Mouse (Mus musculus) embryonic fibroblast, embryonic 13.5 days (primary cell): ENCODE data around the gene Uba1. TPM values are rescaled to one million over a fixed set of nuclear protein-coding genes. Genes with fewer than 3 reads are reported as not detected.
A peak's percentile ranks its signal among the peaks of the same experiment; 100 is the strongest.

Experiments
- H3K27ac ChIP-seq: 2 replicates; pipeline ENCODE4 v1.5.1; 2012; ENCODE audit warnings: low read length, control low read depth, inconsistent platforms; ENCODE audit not compliant: insufficient read depth
- H3K4me1 ChIP-seq: 2 replicates; pipeline ENCODE4 v1.6.1; 2011; ENCODE audit warnings: low read length; ENCODE audit not compliant: control insufficient read depth, insufficient read depth
- H3K4me3 ChIP-seq: 2 replicates; pipeline ENCODE4 v1.5.1; 2011; ENCODE audit warnings: mild to moderate bottlenecking, control low read depth, low read length; ENCODE audit not compliant: insufficient read depth
- CTCF ChIP-seq: IDR thresholded peaks from 2 replicates; pipeline ENCODE4 v1.5.1; 2011; ENCODE audit warnings: mild to moderate bottlenecking, control low read depth, low read length, moderate library complexity, borderline replicate concordance; ENCODE audit not compliant: insufficient read depth
- POLR2A ChIP-seq: IDR thresholded peaks from 2 replicates; pipeline ENCODE4 v1.6.1; 2011; ENCODE audit warnings: low read depth, mild to moderate bottlenecking, control low read depth, low read length, moderate library complexity
- polyA plus RNA-seq: library from polyadenylated mRNA; stranded (reverse); fragments of >200 nt; gene quantifications from 2 replicates; pipeline ENCODE4 v1.2.4, GENCODE M21; 2011; ENCODE audit warnings: low read depth; ENCODE audit not compliant: missing spikeins, insufficient read length

Gene Uba1
- 312 and 384 TPM in 2 replicates for polyA plus RNA-seq

DNA sequence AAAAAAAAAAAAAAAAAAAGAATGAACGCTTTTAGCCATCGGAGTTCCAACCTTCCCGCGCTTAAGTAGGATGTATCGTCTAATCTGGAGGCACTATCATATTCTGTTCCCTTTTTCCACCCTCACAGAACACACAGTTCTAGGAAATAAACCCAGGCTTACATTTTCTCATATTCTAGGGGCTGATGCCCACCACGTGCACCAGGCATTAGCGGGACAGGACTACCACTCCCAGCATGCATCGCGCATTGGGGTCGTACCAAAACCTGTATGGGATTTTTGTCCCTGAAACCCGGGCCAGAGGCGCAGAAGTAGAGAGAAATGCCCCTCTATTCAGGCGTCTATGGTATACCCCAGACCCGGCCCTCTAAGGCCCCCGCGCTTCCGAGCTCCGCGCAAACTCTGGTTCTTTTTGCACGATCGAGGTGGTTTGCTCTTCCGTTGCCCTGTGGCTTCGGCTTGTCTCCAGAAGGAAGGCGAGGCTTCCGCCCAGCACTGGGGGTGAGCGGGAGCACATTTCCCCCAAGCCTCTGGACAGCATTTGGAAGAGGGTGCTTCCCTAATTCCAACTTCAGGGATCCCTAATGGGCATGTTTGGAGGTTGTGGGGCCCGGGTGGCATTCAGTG lies at the start of gene Uba1:
Uba1 (plus strand) TSS at position 301 of the 627 bp plus-strand sequence.
- TF ChIP-seq POLR2A (peak; percentile 87), CTCF (no peak)
- no peaks in the 10 kb centered on the region for H3K4me1 ChIP-seq
- H3K27ac ChIP-seq: peak within 1 kb of the TSS; percentile 46
- peak within 1 kb of the TSS; percentile 85 for H3K4me3 ChIP-seq

DNA sequence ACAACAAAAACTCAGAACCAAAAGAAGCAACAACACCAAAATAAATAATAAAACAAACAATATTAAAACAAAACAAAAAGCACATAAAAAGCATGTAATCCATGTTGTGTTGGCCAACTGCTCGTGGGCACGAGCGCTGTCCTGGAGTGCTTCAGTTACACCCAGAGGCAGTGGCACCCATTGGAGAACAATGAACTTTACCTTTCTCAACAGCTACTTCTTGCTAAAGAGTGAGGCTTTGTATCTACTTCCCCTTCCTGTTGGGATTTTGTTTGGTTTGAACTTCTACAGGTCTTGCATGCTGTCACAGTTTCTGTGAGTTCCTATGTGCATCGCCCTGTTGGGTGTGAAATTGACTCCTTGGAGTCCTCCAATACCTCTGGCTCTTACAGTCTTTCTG lies 49.6 kb upstream of the Uba1 start:
- no peak overlapping the region for H3K4me3 ChIP-seq
- no peaks in the 10 kb centered on the region for H3K4me1 ChIP-seq
- no peak overlapping the region for H3K27ac ChIP-seq
- TF ChIP-seq CTCF (no peak), POLR2A (no peak)

- TF ChIP-seq POLR2A (no peak), CTCF (no peak)
- Histone ChIP-seq H3K4me1 (no peaks in the 10 kb centered on the region), H3K4me3 (peak overlapping the region; percentile 87), H3K27ac (peak overlapping the region; percentile 97)
Measured at GRCm38 (mm10) chrX:20616861-20617175, 41.3 kb upstream of the Uba1 start.

DNA sequence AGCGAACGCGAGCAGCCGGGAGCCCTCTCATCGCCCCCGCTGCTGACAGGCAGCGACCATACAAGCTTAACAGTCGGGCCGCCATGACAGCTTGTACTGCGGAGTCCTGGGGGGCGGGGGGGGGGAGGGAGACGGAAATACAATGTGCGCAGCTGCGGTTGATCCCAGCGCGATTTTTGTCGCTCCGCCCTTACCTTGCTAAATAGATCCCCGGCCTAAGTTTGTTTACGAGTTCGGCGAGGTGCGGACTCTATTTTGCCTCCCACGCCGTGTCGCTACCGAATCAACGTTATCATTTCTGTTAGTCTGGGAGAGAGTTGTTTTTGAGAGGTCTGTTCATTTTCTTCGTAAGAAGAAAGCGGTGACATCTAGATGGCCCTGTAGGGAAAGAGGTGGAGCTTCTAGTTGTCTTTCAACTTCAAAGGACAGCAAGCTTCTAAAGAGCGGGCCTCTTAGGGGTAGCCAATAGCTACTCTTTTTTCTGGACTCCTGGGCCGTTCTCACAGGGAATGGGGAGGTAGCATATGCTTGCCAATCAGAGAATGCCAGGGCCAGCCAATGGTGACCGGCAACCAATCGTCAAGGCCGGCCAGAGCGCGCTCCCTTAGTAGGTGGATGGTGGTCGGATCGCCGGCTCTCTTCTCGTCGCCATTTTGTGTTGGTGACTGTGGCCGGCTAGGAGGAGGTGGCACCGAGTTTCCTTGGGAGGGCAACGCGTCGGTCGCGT lies 40.8 kb upstream of the Uba1 start, which contains the start of the genes Rbm10 and Ndufb11:
Rbm10 (plus strand) TSS at position 328 of the 727 bp plus-strand sequence.
Ndufb11 (minus strand) TSS at position 444 of the 727 bp plus-strand sequence.
- H3K4me3 ChIP-seq: peak within 1 kb of the TSS; percentile 87
- peak; percentile 76 for TF ChIP-seq POLR2A
- no peak for TF ChIP-seq CTCF
- H3K4me1 ChIP-seq: no peaks in the 10 kb centered on the region
- H3K27ac ChIP-seq: peak within 1 kb of the TSS; percentile 97

DNA sequence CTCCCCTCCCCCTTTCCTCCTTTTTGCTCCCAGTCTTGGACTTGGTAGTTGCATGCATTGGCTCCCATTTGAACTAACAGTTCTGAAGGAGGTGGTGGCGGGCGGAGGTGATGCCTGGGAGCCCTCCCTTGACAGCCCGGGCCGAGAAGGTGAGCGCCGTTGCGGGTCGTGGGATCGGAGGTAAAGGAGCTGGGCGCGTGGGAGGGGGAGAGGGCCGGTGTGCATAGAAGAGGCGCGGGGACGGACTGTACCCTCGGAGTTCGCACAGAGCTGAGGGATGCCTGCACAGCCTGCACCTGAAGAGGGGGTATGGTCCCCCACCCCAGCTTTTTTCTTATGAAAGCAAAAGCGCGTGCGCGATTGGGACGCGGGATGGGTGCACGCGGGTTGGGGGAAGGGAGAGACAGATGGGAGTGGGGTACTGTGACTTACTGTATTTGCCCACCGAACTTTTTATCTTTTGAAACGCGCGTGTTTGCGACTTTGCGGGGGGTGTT lies 40.2 kb upstream of the Uba1 start:
- Histone ChIP-seq H3K4me3 (peak overlapping the region; percentile 67), H3K27ac (peak overlapping the region; percentile 76), H3K4me1 (no peaks in the 10 kb centered on the region)
- TF ChIP-seq POLR2A: no peak
- no peak for TF ChIP-seq CTCF

DNA sequence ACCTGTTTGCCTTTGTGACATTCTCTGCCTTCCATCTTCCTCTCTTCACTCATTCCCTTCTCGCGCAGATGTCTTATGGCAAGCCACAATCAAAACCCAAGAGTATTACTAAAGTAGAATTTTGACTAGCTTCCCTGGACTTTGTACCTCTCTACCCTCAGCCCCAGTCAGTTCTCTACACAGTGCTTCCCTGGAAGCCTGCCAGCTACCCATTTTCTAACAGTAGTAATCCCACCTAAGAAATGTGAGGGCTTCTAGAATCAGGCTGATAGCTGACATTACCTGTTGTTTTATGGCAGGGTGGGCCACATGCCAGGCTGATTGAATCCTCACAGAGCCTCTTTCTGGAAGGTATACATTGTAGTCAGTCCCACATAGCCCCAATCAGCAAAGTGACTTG lies 20.0 kb upstream of the Uba1 start:
- H3K4me1 ChIP-seq: no peaks in the 10 kb centered on the region
- H3K27ac ChIP-seq: no peak overlapping the region
- TF ChIP-seq CTCF (no peak), POLR2A (no peak)
- no peak overlapping the region for H3K4me3 ChIP-seq

- Histone ChIP-seq H3K4me3 (no peak overlapping the region), H3K4me1 (no peaks in the 10 kb centered on the region), H3K27ac (no peak overlapping the region)
- no peak for TF ChIP-seq POLR2A
- TF ChIP-seq CTCF: no peak
Measured at GRCm38 (mm10) chrX:20644780-20645179, 13.3 kb upstream of the Uba1 start.

- TF ChIP-seq POLR2A (no peak), CTCF (no peak)
- Histone ChIP-seq H3K4me3 (peak overlapping the region; percentile 85), H3K27ac (no peak overlapping the region), H3K4me1 (no peaks in the 10 kb centered on the region)
Measured at GRCm38 (mm10) chrX:20657593-20657992, 533 bp upstream of the Uba1 start.

DNA sequence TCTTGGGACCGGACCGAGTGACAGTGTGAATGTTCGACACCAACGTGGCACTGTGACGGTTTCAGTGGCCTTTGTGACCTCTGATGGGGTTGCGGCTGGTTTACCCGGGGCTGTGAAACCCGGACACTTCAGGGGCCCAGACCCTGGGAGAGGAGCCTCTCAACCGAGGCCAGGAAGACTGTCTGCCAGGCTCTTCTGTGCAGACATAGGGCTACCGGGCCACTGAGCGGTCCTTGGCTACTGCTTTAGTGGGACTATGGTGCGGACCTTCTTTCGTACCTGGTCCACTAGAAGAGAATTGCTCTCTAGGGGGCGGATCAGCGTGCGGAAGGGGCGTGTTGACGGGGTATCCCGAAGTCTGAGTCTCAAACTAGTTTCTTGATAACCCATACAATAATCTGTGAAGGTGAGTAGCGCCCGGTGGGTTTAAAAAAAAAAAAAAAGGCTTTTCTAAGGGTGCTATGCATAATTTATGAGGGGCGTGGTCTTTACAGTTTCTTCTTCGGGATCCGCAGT lies 823 bp downstream of the Uba1 start:
- H3K4me1 ChIP-seq: no peaks in the 10 kb centered on the region
- no peak for TF ChIP-seq POLR2A
- no peak for TF ChIP-seq CTCF
- peak overlapping the region; percentile 85 for H3K4me3 ChIP-seq
- peak overlapping the region; percentile 46 for H3K27ac ChIP-seq

- H3K4me3 ChIP-seq: no peak overlapping the region
- TF ChIP-seq CTCF (no peak), POLR2A (no peak)
- H3K27ac ChIP-seq: no peak overlapping the region
- H3K4me1 ChIP-seq: no peaks in the 10 kb centered on the region
Measured at GRCm38 (mm10) chrX:20662317-20662715, 4.2 kb downstream of the Uba1 start.
